ENCODE assay signal across 12 mouse cellular contexts in the genomic region with DNA sequence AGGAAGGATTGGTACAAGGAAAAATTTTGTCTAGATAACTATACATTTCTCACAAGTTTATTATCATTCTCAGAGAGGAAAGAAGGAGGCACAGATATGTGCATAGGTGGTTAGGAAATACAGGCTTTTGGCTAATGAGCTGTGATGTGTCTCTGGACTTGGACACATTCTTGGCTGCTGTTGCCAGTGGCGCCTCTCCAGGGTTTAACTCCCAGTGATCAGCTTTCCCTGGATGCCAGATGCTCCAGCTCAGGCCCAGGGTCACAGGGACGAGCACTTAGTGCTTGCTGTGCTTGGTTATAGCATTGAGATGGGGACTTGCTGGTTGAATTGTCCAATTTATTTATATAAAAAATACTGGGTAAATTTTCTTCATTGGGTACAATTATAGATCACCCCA.
DNase-seq lines count a peak whose midpoint lies in the region; ATAC-seq lines count a peak whose summit lies in the region.
"Had no signal": no experiment of that assay in that cellular context is flagged by ENCODE, and none has a peak within 500 bp of the region (broad histone marks: within the 10 kb centered on the region; RNA-seq: fewer than 3 reads in every experiment).

No protein-coding gene starts in this region.

- no peaks in the 10 kb centered on the region for H3K36me3 ChIP-seq in heart, embryonic 15.5 days
- H3K36me3 ChIP-seq: intestine, embryonic 15.5 days; limb, embryonic 10.5 days had no signal

- H3K4me1 ChIP-seq in heart, embryonic 15.5 days (replicated peaks), result peaks cover 12% of the 10 kb centered on the region
- H3K4me1 ChIP-seq: megakaryocyte, embryonic 14.5 days had no signal

- no peaks in the 10 kb centered on the region for H3K27me3 ChIP-seq in heart, embryonic 15.5 days
- H3K27me3 ChIP-seq: forebrain, embryonic 13.5 days; intestine, embryonic 15.5 days; megakaryocyte, embryonic 14.5 days had no signal

- 27% methylated on average over 2 of the region's 2 CpGs for whole genome bisulfite sequencing in heart, embryonic 15.5 days

- no peaks in the 10 kb centered on the region for H3K9me3 ChIP-seq in heart, embryonic 15.5 days (replicated peaks)
- H3K9me3 ChIP-seq: forebrain, embryonic 13.5 days; intestine, embryonic 15.5 days; limb, embryonic 10.5 days had no signal

- H3K9ac ChIP-seq in heart, embryonic 15.5 days, result no peak overlapping the region
- H3K9ac ChIP-seq: forebrain, embryonic 13.5 days; intestine, embryonic 15.5 days had no signal

- H3K27ac ChIP-seq in heart, embryonic 15.5 days, result no peak overlapping the region
- H3K27ac ChIP-seq: forebrain, embryonic 13.5 days; intestine, embryonic 15.5 days; limb, embryonic 10.5 days had no signal

- no peak overlapping the region for H3K4me3 ChIP-seq in heart, embryonic 15.5 days
- H3K4me3 ChIP-seq: forebrain, embryonic 13.5 days; intestine, embryonic 15.5 days; limb, embryonic 10.5 days; megakaryocyte, embryonic 14.5 days had no signal

- ATAC-seq in heart, embryonic 15.5 days (replicated peaks; ENCODE audit: insufficient number of reproducible peaks, insufficient read depth, low FRiP score, low read depth), result peak; percentile 62; the same call in 1 of the 2 replicates
- ATAC-seq: forebrain, embryonic 13.5 days; intestine, embryonic 15.5 days had no signal

- no peak overlapping the region for H3K4me2 ChIP-seq in heart, embryonic 15.5 days
- H3K4me2 ChIP-seq: forebrain, embryonic 13.5 days; intestine, embryonic 15.5 days had no signal

- peak; percentile 2 to 4 for DNase-seq in kidney, adult 8-10 months
- DNase-seq in kidney, postnatal 25 days, result no peak
- peak; percentile 53 for DNase-seq in adrenal gland, postnatal 25 days
- DNase-seq in lung, postnatal 36 days, result peak; percentile 69
- no peak for DNase-seq in right cerebral cortex, postnatal 36 days (ENCODE audit: low spot score in 2 of 2)
- DNase-seq in frontal cortex, postnatal 36 days (ENCODE audit: low spot score in 2 of 2), result no peak
- DNase-seq in embryo, embryonic 11 days, result no peak

Comparison
In these comparisons a context has a peak if more than half of its experiments do, and no peak if none do; other contexts are left out.
1. DNase-seq: peak in kidney, adult 8-10 months (2 of 2), adrenal gland, postnatal 25 days (single experiment) and lung, postnatal 36 days (single experiment); none in kidney, postnatal 25 days (0 of 2), right cerebral cortex, postnatal 36 days (0 of 2), frontal cortex, postnatal 36 days (0 of 2) and embryo, embryonic 11 days (single experiment).